Mouse (Mus musculus) T-cell, adult 66 days (primary cell): Measurements from ENCODE around the gene Ermn. TPM values are rescaled to one million over a fixed set of nuclear protein-coding genes. Genes with fewer than 3 reads are reported as not detected.

Experiments
- total RNA-seq, 2 experiments: library from RNA; stranded (reverse); gene quantifications; 3 replicates in 1 of 2; 4 replicates in 1 of 2; pipeline ENCODE4 v1.2.4; 2023

The Ermn gene
- total RNA-seq, result not detected

DNA sequence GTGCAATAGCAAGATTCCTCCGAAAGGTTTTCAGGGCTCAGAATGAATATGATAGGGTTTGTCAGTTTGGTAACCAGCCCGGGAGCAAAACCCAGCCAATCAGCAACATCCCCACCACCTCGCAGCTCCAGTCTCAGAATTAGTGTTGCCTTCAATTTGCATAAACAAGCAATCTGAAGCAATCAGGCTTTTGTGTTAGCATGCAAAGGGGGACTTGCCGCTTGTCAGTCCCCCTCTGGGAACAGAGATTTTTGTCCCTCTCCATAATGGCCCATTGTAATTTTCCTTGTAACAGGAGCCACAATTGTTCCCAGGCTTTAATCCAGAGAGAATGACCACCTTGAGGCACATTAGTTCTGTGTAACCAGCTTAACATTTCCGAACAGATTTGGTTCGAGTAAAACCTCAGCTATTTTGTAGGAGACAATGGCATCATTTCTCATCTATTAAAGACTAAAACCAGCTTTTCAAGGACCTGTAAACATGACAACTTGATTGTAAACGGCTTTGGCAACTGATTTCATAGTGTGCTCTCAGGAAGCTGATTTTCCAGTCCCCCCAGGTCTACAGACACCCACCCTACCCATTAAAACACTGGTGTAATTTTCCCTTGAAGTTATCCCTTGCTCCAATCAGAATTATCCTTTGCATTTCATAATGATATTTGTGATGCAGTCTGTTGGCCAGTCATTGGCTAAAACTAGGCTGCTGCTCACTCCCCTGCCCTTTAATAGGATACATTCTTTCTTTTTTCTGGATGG is at the start of gene Ermn:
Gene Ermn (minus strand): TSS at position 44 of the 761 bp plus-strand sequence.

DNA sequence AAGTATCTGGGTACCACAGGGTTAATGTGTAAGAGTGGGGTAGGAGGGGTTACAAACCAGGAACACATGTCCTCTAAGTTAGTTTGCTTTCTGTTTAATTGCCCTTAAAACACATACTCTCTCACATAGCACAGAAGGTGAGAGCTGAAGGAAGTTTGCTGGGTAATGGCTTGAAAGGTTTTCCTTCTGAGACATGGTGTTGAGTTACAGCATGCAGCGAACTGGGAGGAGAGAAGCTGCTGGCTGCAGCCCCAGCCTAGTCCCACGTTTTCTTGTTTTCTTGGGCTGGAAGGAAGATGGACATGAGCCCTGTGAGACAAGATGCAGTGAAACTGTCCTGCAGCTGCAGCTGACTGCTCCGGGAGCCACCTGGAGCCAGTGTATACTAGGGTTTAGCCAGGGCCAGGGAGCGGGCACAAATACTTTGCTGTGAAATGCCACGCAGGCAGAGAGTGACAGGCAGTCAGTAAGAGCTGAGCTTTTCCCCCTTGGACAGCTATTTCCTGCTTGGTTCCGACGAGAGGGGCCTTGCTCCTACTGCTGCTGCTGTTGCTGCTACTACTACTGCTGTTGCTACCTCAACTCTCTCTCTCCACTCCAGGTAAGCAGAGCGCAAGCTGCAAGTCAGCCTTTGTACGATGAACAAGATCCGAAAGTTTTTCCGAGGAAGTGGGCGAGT is 54.8 kb downstream of the Ermn start, which contains the start of gene Galnt5:
Gene Galnt5 (plus strand): TSS at position 133 of the 679 bp plus-strand sequence.

Other genes with a start within 250 kb of the Ermn start
- gene Galnt5, start 55.0 kb downstream of the Ermn start, total RNA-seq, result not detected
- 100 to 1,000 TPM; 693 to 722 TPM for gene Cytip, start 142.7 kb upstream of the Ermn start, total RNA-seq